Mouse (Mus musculus): ENCODE data around the gene Tmeff2.

DNA sequence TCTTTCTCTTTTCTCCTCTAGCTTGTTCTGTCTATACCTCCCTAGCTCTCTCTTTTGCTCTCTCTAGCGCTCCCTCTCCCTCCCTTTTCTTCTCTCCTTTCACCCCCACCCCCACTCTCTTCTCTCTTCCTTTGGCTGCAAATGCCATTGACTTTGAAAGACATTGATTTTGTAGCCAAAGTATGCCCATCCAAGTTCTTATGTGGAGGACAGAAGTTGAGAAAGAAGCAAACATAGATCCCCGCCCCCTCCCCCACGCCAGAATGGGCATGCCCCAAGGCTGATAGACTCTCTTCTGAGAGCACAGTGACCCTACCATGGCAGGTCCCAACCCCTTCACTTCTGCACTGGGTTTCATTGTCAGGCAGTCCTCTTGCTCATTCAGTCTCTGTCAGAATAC is 28.3 kb downstream of the Tmeff2 start:
- TF ChIP-seq CTCF (IDR thresholded peaks at IDR 0.05; ENCODE audit: borderline replicate concordance, control insufficient read depth, extremely low read depth, insufficient read depth, low read length, poor library complexity) (no peak), POLR2A (IDR thresholded peaks at IDR 0.05; ENCODE audit: control insufficient read depth, extremely low read depth, insufficient read depth, low read length, poor library complexity) (no peak)
